Mouse (Mus musculus): ENCODE measurements around the gene Tmem233. TPM values are rescaled to one million over a fixed set of nuclear protein-coding genes. Genes with fewer than 3 reads are reported as not detected.
A peak's percentile ranks its signal among the peaks of the same experiment; 100 is the strongest.

Tmem233 gene
- polyA plus RNA-seq, 1 experiment from 2014 or later: not detected

DNA sequence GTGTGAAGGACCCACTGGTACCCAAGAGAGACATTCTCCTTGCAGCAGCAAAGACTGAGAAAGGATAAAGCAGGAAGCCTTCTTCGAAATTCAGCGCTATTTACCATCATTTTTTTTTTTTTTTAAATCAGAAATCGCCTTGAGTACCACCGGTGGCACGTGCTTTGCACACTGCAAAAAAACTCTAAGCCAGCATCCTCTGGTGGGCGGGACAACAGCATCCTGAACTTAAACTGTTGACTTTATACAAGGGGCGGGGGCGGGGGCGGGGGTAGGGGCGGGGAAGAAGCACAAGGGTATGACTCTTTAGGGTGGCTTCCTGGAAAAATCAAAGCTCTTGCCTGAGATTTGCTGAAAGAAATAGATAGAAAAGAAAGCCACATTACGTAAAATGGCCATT, 43.3 kb downstream of the Tmem233 start:
- Histone ChIP-seq H3K36me3 (ENCODE audit: control insufficient read depth, insufficient read depth, low read length) (no peaks in the 10 kb centered on the region), H3K4me2 (ENCODE audit: low read length) (peak overlapping the region; percentile 2; the same call in 1 of the 2 replicates), H3K4me3 (ENCODE audit: low read depth, low read length) (no peak overlapping the region), H3K9ac (ENCODE audit: low read depth, low read length) (no peak overlapping the region), H3K27ac (ENCODE audit: low read length) (no peak overlapping the region), H3K27me3 (ENCODE audit: control insufficient read depth, insufficient read depth, low read depth, low read length) (no peaks in the 10 kb centered on the region), H3K9me3 (replicated peaks; ENCODE audit: control insufficient read depth, low read length, poor library complexity, severe bottlenecking) (no peaks in the 10 kb centered on the region), H3K4me1 (ENCODE audit: control insufficient read depth, insufficient read depth, low read length) (no peaks in the 10 kb centered on the region)
- WGBS: 35% methylated on average over 11 of the region's 11 CpGs
- ATAC-seq: no peak

- Histone ChIP-seq H3K4me1 (ENCODE audit: control insufficient read depth, insufficient read depth, low read length) (no peaks in the 10 kb centered on the region), H3K4me2 (ENCODE audit: low read length) (no peak overlapping the region), H3K27me3 (ENCODE audit: control insufficient read depth, insufficient read depth, low read depth, low read length) (no peaks in the 10 kb centered on the region), H3K4me3 (ENCODE audit: low read depth, low read length) (no peak overlapping the region), H3K27ac (ENCODE audit: low read length) (no peak overlapping the region), H3K36me3 (ENCODE audit: control insufficient read depth, insufficient read depth, low read length) (no peaks in the 10 kb centered on the region), H3K9ac (ENCODE audit: low read depth, low read length) (no peak overlapping the region), H3K9me3 (replicated peaks; ENCODE audit: control insufficient read depth, low read length, poor library complexity, severe bottlenecking) (no peaks in the 10 kb centered on the region)
- WGBS: 63% methylated on average over 11 of the region's 12 CpGs
- no peak for ATAC-seq
These were observed 45.3 kb downstream of the Tmem233 start for GRCm38 (mm10) chr5:116037731-116038130.

DNA sequence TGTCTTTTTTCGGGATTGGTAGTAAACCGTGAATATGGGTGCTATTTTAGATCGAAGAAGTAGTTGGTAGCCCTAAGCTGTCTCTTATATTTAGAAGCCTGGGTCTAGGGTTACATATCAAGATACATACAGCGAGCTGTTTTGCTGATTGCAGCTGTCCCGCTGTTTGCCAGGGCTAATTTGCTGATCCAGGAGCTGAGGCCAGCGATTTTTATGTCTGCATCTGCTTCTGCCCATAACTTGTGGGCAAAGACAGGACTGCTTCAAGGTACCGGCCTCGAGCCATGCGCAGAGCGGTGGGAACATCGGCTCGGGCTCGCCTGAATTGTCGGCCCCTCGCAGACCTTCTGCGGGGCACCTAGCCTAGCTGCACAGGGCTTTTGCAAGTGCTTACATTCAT, 46.6 kb downstream of the Tmem233 start:
- 52% methylated on average over 16 of the region's 16 CpGs for WGBS
- peaks cover 3% of the 10 kb centered on the region; the same call in 1 of the 2 replicates for H3K4me1 ChIP-seq (ENCODE audit: control insufficient read depth, insufficient read depth, low read length)
- H3K36me3 ChIP-seq (ENCODE audit: control insufficient read depth, insufficient read depth, low read length): no peaks in the 10 kb centered on the region
- H3K4me3 ChIP-seq (ENCODE audit: low read depth, low read length): no peak overlapping the region
- no peaks in the 10 kb centered on the region for H3K27me3 ChIP-seq (ENCODE audit: control insufficient read depth, insufficient read depth, low read depth, low read length)
- no peak overlapping the region for H3K4me2 ChIP-seq (ENCODE audit: low read length)
- no peak overlapping the region for H3K27ac ChIP-seq (ENCODE audit: low read length)
- no peak overlapping the region for H3K9ac ChIP-seq (ENCODE audit: low read depth, low read length)
- H3K9me3 ChIP-seq (replicated peaks; ENCODE audit: control insufficient read depth, low read length, poor library complexity, severe bottlenecking): no peaks in the 10 kb centered on the region
- ATAC-seq: no peak

GRCm38 (mm10) chr5:116031190-116031577, 51.9 kb downstream of the Tmem233 start:
- Histone ChIP-seq H3K4me2 (ENCODE audit: low read length) (peak overlapping the region; percentile 58), H3K4me1 (ENCODE audit: control insufficient read depth, insufficient read depth, low read length) (peaks cover 8% of the 10 kb centered on the region), H3K4me3 (ENCODE audit: low read depth, low read length) (peak overlapping the region; percentile 24), H3K9me3 (replicated peaks; ENCODE audit: control insufficient read depth, low read length, poor library complexity, severe bottlenecking) (no peaks in the 10 kb centered on the region), H3K27ac (ENCODE audit: low read length) (no peak overlapping the region), H3K27me3 (ENCODE audit: control insufficient read depth, insufficient read depth, low read depth, low read length) (no peaks in the 10 kb centered on the region), H3K9ac (ENCODE audit: low read depth, low read length) (no peak overlapping the region; the same call in 1 of the 2 replicates), H3K36me3 (ENCODE audit: control insufficient read depth, insufficient read depth, low read length) (no peaks in the 10 kb centered on the region)
- 3% methylated on average over 14 of the region's 14 CpGs for WGBS
- no peak for ATAC-seq

- Histone ChIP-seq H3K9ac (ENCODE audit: low read depth, low read length) (peak overlapping the region; percentile 54), H3K36me3 (ENCODE audit: control insufficient read depth, insufficient read depth, low read length) (no peaks in the 10 kb centered on the region), H3K4me1 (ENCODE audit: control insufficient read depth, insufficient read depth, low read length) (peaks cover 8% of the 10 kb centered on the region), H3K27ac (ENCODE audit: low read length) (no peak overlapping the region), H3K4me3 (ENCODE audit: low read depth, low read length) (peak overlapping the region; percentile 24), H3K27me3 (ENCODE audit: control insufficient read depth, insufficient read depth, low read depth, low read length) (no peaks in the 10 kb centered on the region), H3K9me3 (replicated peaks; ENCODE audit: control insufficient read depth, low read length, poor library complexity, severe bottlenecking) (no peaks in the 10 kb centered on the region), H3K4me2 (ENCODE audit: low read length) (peak overlapping the region; percentile 58)
- ATAC-seq: peak; percentile 45; the same call in 1 of the 2 replicates
- WGBS: 5% methylated on average over 19 of the region's 19 CpGs
These were observed 52.4 kb downstream of the Tmem233 start for GRCm38 (mm10) chr5:116030566-116031189.

- no peak overlapping the region for H3K4me3 ChIP-seq (ENCODE audit: low read depth, low read length)
- H3K4me1 ChIP-seq (ENCODE audit: control insufficient read depth, insufficient read depth, low read length): peaks cover 8% of the 10 kb centered on the region
- ATAC-seq: no peak
- H3K27me3 ChIP-seq (ENCODE audit: control insufficient read depth, insufficient read depth, low read depth, low read length): no peaks in the 10 kb centered on the region
- no peak overlapping the region for H3K4me2 ChIP-seq (ENCODE audit: low read length)
- 78% methylated on average over 7 of the region's 7 CpGs for WGBS
- no peaks in the 10 kb centered on the region for H3K9me3 ChIP-seq (replicated peaks; ENCODE audit: control insufficient read depth, low read length, poor library complexity, severe bottlenecking)
- H3K27ac ChIP-seq (ENCODE audit: low read length): no peak overlapping the region
- H3K9ac ChIP-seq (ENCODE audit: low read depth, low read length): no peak overlapping the region
- no peaks in the 10 kb centered on the region for H3K36me3 ChIP-seq (ENCODE audit: control insufficient read depth, insufficient read depth, low read length)
These were observed 54.0 kb downstream of the Tmem233 start for GRCm38 (mm10) chr5:116029071-116029470.

- 97% methylated on average over 14 of the region's 14 CpGs for WGBS
- no peak overlapping the region for H3K9ac ChIP-seq (ENCODE audit: low read depth, low read length)
- no peak for ATAC-seq
- H3K27me3 ChIP-seq (ENCODE audit: control insufficient read depth, insufficient read depth, low read depth, low read length): no peaks in the 10 kb centered on the region
- H3K36me3 ChIP-seq (ENCODE audit: control insufficient read depth, insufficient read depth, low read length): no peaks in the 10 kb centered on the region
- no peaks in the 10 kb centered on the region for H3K9me3 ChIP-seq (replicated peaks; ENCODE audit: control insufficient read depth, low read length, poor library complexity, severe bottlenecking)
- H3K4me3 ChIP-seq (ENCODE audit: low read depth, low read length): no peak overlapping the region
- no peak overlapping the region for H3K4me2 ChIP-seq (ENCODE audit: low read length)
- peaks cover 17% of the 10 kb centered on the region for H3K4me1 ChIP-seq (ENCODE audit: control insufficient read depth, insufficient read depth, low read length)
- no peak overlapping the region for H3K27ac ChIP-seq (ENCODE audit: low read length)
These were observed 56.5 kb downstream of the Tmem233 start for GRCm38 (mm10) chr5:116026561-116026960.

- H3K27ac ChIP-seq (ENCODE audit: low read length): no peak overlapping the region
- H3K4me1 ChIP-seq (ENCODE audit: control insufficient read depth, insufficient read depth, low read length): peaks cover 16% of the 10 kb centered on the region
- 98% methylated on average over 5 of the region's 5 CpGs for WGBS
- H3K9me3 ChIP-seq (replicated peaks; ENCODE audit: control insufficient read depth, low read length, poor library complexity, severe bottlenecking): no peaks in the 10 kb centered on the region
- H3K36me3 ChIP-seq (ENCODE audit: control insufficient read depth, insufficient read depth, low read length): peaks cover 4% of the 10 kb centered on the region
- ATAC-seq: no peak
- H3K4me3 ChIP-seq (ENCODE audit: low read depth, low read length): no peak overlapping the region
- no peaks in the 10 kb centered on the region for H3K27me3 ChIP-seq (ENCODE audit: control insufficient read depth, insufficient read depth, low read depth, low read length)
- no peak overlapping the region for H3K9ac ChIP-seq (ENCODE audit: low read depth, low read length)
- H3K4me2 ChIP-seq (ENCODE audit: low read length): no peak overlapping the region
These were observed 56.9 kb downstream of the Tmem233 start for GRCm38 (mm10) chr5:116026107-116026506.

GRCm38 (mm10) chr5:116024327-116024739, 58.7 kb downstream of the Tmem233 start, which contains the start of gene Prkab1:
Gene Prkab1 (minus strand): TSS chr5:116024508.
- Histone ChIP-seq H3K4me2 (ENCODE audit: low read length) (peak within 1 kb of the TSS; percentile 81), H3K27ac (ENCODE audit: low read length) (peak within 1 kb of the TSS; percentile 73), H3K9ac (ENCODE audit: low read depth, low read length) (peak within 1 kb of the TSS; percentile 75), H3K4me3 (ENCODE audit: low read depth, low read length) (peak within 1 kb of the TSS; percentile 75), H3K4me1 (ENCODE audit: control insufficient read depth, insufficient read depth, low read length) (peaks cover 11% of the 10 kb centered on the region), H3K36me3 (ENCODE audit: control insufficient read depth, insufficient read depth, low read length) (peaks cover 20% of the 10 kb centered on the region), H3K9me3 (replicated peaks; ENCODE audit: control insufficient read depth, low read length, poor library complexity, severe bottlenecking) (no peaks in the 10 kb centered on the region), H3K27me3 (ENCODE audit: control insufficient read depth, insufficient read depth, low read depth, low read length) (no peaks in the 10 kb centered on the region)
- ATAC-seq: peak; percentile 98
- under 1% methylated on average over 42 of the region's 46 CpGs for WGBS

All from midbrain, embryonic 16.5 days (tissue).